Mouse (Mus musculus) E14TG2a.4 (cell line): ENCODE results near the gene Map10.

ENCODE experiments used
- CTCF ChIP-seq: conservative IDR thresholded peaks from 2 replicates; pipeline ENCODE4 v1.5.1; 2014; ENCODE audit warnings: low read length
- NANOG ChIP-seq: IDR thresholded peaks from 2 replicates; pipeline ENCODE4 v1.6.1; 2014; ENCODE audit warnings: borderline replicate concordance, low read length, mixed read lengths
- POU5F1 ChIP-seq: IDR thresholded peaks from 2 replicates; pipeline ENCODE4 v1.6.1; 2014; ENCODE audit warnings: low read length, borderline replicate concordance

- TF ChIP-seq CTCF (no peak), POU5F1 (no peak), NANOG (no peak)
Measured at GRCm38 (mm10) chr8:125669159-125669699, 389 bp upstream of the Map10 start.
